Mouse (Mus musculus) cerebellum, adult 2 months (tissue): ENCODE data around the gene Kcnab3.

Experiments
- CTCF ChIP-seq: fragments of 200-500 bp; IDR thresholded peaks from 2 replicates; pipeline ENCODE4 v1.5.1; 2011; ENCODE audit warnings: low read depth, mild to moderate bottlenecking, control low read depth, low read length, moderate library complexity, borderline replicate concordance; ENCODE audit not compliant: insufficient read depth
- POLR2A ChIP-seq: fragments of 200-500 bp; IDR thresholded peaks from 2 replicates; pipeline ENCODE4 v1.6.1; 2011; ENCODE audit warnings: low read length, control low read depth, borderline replicate concordance; ENCODE audit not compliant: insufficient read depth

GRCm38 (mm10) chr11:69357690-69358089, 31.6 kb downstream of the Kcnab3 start:
- TF ChIP-seq CTCF (no peak), POLR2A (no peak)
